Mouse (Mus musculus) cerebellum, adult 2 months (tissue): Measurements from ENCODE around the gene Pacs2.

Source experiments
- CTCF ChIP-seq: fragments of 200-500 bp; IDR thresholded peaks from 2 replicates; pipeline ENCODE4 v1.5.1; 2011; ENCODE audit warnings: low read depth, mild to moderate bottlenecking, control low read depth, low read length, moderate library complexity, borderline replicate concordance; ENCODE audit not compliant: insufficient read depth
- POLR2A ChIP-seq: fragments of 200-500 bp; IDR thresholded peaks from 2 replicates; pipeline ENCODE4 v1.6.1; 2011; ENCODE audit warnings: low read length, control low read depth, borderline replicate concordance; ENCODE audit not compliant: insufficient read depth

- TF ChIP-seq CTCF (no peak), POLR2A (no peak)
Observed at GRCm38 (mm10) chr12:113114141-113114540, 99.8 kb downstream of the Pacs2 start.
